Mouse (Mus musculus) common myeloid progenitor, adult 5-6 weeks (primary cell): ENCODE measurements around the gene Exoc3l. TPM values are rescaled to one million over a fixed set of nuclear protein-coding genes. Genes with fewer than 3 reads are reported as not detected.
"Not testable (repeated sequence)": the region's sequence is repeated elsewhere in the genome, so short reads cannot be mapped to it uniquely, and the experiment has no call there.

ENCODE experiments used
- ATAC-seq: replicated peaks from 2 replicates; pipeline ENCODE4 v1.8.0; 2016; ENCODE audit warnings: low read depth, mild to moderate bottlenecking, moderate TSS enrichment, inconsistent platforms; ENCODE audit not compliant: poor library complexity, severe bottlenecking
- total RNA-seq: library from RNA; stranded (forward); fragments of 200-1000, 187-1606 nt; gene quantifications from 2 replicates; pipeline ENCODE4 v1.2.3, GENCODE M21; 2017

Exoc3l gene
- total RNA-seq, 1 experiment from 2014 or later, result 2.6 TPM

DNA sequence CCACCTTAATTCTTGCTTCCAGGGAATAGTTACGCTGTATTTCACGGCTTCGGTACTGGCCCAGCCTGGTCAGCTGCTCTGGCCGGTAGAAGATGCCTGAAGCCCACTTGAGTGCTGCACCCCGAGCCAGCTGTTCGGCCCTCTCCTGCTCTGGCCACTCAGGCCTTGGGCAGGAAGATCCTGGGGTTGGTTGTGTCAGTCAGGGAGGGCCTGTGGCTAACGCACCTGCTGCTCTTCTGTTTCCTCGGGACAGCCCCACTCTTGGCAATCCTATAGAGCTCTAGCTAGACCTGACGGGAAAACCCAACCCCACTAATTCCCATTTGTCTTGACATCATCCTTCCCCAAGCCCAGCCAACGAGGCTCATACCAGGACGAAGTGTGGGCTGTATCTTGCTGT lies 645 bp downstream of the Exoc3l start:
- ATAC-seq, result no peak

DNA sequence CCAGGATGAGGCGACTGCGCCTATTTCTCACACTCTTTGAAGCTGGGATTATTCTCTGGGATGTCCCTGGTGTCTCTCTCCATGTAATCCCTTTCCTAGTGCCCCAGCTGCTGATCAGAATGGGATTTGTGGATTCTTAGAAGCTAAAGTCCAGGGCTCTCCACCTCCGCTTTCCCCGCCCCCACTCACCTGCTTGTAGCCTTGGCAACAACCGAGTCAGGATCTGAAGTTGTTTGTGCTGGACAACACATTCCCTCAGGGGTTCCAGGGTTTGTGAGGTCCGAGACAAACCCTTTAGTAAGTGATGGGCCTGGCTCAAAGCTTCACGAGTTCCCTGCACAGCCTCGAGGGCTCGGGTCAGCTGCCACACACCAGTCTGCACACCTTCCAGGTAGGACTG lies 1.1 kb downstream of the Exoc3l start:
- no peak for ATAC-seq

DNA sequence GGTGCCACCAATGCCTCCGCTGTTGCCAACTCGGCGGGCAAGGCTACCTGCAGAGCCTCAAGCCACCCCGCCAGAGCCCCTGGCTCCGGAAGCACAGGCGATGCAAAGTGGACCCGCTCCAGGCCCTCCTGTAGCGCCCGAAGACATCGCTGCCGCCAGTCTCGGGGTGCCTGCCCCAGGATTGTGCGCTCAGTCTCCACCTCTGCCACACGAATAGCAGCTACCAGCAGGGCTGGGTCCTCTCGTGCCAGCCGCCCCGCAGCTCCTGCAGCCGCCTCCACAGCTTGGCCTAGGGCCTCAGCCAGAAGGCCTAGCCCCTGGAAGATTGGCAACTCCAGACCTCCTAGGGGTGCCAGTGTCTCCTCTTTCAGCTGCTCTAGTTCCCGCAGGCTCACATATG lies 2.5 kb downstream of the Exoc3l start:
- no peak for ATAC-seq

DNA sequence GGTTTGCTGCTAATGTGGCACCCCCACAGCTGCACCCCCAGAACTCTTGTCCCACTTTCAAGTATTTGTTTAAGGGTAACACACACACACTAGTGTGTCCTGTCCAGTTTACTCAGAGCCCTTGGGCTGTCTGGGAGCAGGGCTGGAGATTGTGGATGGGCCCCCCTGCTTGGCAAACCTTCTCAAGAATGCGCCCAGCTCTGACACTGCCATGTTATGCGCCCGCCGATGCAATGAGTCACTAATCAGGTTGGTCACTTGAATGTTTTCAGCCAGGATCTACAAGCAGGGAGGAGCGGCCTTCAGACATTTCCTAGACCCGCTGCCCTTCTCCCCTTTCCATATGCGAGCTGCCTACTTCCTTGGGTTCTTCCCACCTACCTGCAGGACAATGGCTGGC lies 3.4 kb downstream of the Exoc3l start:
- no peak for ATAC-seq

DNA sequence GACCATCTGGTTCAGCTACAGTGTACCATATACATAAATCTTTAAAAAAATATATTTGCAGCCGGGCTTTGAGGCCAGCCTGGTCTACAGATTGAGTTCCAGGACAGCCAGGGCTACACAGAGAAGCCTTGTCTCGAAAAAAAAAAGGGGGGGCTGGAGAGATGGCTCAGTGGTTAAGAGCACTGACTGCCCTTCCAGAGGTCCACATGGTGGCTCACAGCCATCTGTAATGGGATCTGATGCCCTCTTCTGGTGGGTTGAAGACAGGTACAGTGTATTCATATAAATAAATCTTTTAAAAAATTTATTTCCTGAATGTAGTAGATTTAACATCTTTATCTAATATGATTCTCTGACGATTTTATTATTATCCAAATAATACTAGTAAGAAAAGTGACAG lies 4.1 kb downstream of the Exoc3l start:
- not testable (repeated sequence) for ATAC-seq

DNA sequence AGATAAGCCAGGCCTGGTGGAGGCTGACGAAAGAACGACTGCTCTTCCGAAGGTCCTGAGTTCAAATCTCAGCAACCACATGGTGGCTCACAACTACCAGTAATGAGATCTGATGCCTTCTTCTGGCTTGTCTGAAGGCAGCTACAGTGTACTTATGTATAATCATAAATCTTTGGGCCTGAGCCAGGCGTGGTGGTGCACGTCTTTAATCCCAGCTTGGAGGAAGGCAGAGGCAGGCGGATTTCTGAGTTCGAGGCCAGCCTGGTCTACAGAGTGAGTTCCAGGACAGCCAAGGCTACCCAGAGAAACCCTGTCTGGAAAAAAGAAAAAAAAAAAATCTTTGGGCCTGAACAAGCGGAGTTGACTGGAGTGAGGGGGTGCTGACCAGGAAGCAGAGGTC lies 4.5 kb downstream of the Exoc3l start:
- ATAC-seq, result not testable (repeated sequence)

- ATAC-seq, result peak; percentile 45
These were observed 5.2 kb downstream of the Exoc3l start for GRCm38 (mm10) chr8:105290554-105291314.

- peak; percentile 13 for ATAC-seq
These were observed 6.0 kb downstream of the Exoc3l start, which contains the start of gene 4931428F04Rik for GRCm38 (mm10) chr8:105289805-105290460. Gene 4931428F04Rik, minus strand, starts transcription at chr8:105289864.

DNA sequence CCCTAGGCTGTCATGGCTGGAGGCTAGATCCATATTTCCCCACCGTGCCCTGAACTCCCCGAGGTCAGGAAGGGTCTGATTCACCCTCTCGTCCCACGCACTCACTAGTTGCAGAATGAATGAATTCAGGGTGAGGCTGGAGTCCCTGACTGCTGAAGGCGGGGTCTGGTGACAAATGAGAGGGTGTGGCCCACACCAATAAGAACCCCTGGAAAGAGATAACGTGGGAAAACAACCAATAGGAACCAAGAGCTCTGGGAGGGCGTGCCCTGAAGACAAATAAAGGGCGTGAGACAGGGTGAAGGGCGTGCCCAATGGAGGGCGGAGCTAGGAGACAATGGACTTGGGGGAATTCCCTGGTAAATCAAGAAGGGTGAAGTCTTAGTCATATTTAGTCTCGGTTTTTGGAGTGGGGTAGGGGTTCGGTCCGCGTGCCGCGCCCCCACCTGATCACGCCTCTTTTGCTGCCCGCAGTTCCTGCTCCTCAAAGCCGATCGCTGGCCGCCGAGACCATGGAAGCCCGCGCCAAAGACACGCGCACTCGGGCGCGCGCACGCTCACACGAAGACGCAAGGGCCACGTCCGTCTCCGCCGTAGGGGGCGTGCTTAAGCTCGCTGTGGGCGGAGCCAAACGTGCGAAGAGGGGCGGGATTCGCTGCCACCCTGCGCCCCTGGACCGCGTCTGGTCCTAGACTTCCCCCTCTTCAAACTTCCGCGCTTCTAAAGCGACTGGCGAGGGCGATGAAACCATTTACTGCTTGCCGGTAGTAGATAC lies 6.8 kb downstream of the Exoc3l start:
- peak; percentile 84 for ATAC-seq

- no peak for ATAC-seq
These were observed 7.7 kb downstream of the Exoc3l start for GRCm38 (mm10) chr8:105288231-105288630.

DNA sequence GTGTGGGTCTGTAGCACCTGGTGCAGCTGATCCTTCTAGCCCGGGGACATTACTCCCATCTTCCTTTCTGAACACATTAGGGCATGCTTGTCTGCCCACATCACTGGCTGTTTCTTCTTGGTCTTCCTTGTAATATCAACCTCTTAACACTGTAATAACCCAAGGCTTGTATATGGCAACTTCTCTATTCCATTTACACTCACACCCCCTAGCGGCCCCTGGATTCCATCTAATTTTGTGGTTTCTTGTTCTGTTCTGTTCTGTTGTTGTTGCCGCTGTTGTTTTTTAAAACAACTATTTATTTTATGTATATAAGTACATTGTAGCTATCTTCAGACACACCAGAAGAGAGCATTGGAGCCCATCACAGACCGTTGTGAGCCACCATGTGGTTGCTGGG lies 9.0 kb downstream of the Exoc3l start:
- no peak for ATAC-seq

- ATAC-seq, result no peak
These were observed 10.4 kb downstream of the Exoc3l start for GRCm38 (mm10) chr8:105285514-105285913.

- peak; percentile 53 for ATAC-seq
These were observed 12.8 kb downstream of the Exoc3l start for GRCm38 (mm10) chr8:105283074-105283473.

- ATAC-seq, result no peak
These were observed 13.7 kb downstream of the Exoc3l start for GRCm38 (mm10) chr8:105282239-105282638.

GRCm38 (mm10) chr8:105281821-105282220 lies 14.1 kb downstream of the Exoc3l start:
- no peak for ATAC-seq

DNA sequence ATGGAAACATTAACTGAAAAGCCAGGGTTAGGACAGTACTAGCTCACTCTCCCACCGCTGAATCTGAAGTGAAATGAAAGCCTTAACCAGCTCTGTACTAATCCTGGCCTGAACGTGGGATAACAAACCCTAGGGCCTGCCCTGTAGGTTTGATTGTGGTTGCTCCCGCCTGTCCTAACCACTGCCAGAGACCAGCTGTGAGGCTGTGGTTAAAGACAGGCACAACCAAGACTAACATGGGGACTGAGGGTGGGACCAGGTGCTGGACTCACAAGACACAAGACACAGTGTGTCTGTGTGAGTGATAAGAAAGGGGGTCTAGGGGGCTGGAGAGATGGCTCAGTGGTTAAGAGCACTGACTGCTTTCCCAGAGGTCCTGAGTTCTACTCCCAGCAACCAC lies 15.3 kb downstream of the Exoc3l start:
- ATAC-seq, result no peak

GRCm38 (mm10) chr8:105278911-105279334 lies 17.0 kb downstream of the Exoc3l start:
- ATAC-seq, result peak; percentile 65

GRCm38 (mm10) chr8:105276292-105277120 lies 19.4 kb downstream of the Exoc3l start:
- peak; percentile 67 for ATAC-seq

DNA sequence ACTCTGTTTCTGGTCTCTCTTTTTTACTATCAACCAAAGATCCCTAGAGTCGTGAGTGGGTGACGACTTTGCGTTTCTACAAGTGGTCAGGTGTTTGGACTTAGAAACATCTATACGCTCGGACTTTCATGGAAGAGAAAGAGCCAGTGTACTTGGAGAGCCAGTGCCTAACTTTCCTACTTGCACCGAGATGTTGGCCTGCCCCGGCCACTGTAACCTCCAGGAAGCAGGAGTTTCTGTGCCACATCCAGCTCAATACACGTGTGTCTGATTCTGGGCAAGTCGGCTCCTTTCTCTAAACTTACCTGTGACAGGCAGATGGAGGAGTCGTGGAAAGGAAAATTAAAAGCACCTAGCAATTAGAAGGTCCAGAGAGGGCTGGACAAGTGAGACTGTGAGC lies 20.1 kb downstream of the Exoc3l start, which contains the start of gene Nol3:
TSS of gene Nol3 (plus strand) at position 301 of the 400 bp plus-strand sequence.
- ATAC-seq, result no peak

GRCm38 (mm10) chr8:105275387-105275786 lies 20.5 kb downstream of the Exoc3l start:
- ATAC-seq, result no peak
